22 mouse cellular contexts compared by ENCODE assay signal in the genomic region with DNA sequence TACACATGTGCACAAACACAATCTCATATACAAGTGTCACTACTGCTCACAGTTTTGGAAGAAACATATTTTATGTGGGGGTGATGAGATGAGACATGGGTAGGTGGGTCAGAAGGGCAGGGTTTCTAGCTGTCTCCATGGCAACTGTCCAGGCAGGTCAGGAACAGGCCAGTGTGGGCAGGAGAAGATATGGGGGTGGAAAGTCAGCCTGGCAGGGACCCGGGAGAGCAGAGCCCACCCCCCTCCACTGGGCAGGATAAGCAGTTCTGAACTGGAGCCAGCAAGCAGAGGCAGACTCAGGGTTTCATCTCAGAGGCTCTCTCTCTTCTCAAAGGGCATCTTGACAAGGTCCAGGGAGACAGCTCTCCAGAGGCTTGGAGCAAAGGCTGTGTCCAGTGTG. TPM values are rescaled to one million over a fixed set of nuclear protein-coding genes. Genes with fewer than 3 reads are reported as not detected.
DNase-seq lines count a peak whose midpoint lies in the region; ATAC-seq and TF ChIP-seq lines count a peak whose summit lies in the region.
"Had no signal": no experiment of that assay in that cellular context is flagged by ENCODE, and none has a peak within 500 bp of the region (broad histone marks: within the 10 kb centered on the region; RNA-seq: fewer than 3 reads in every experiment).

No protein-coding gene starts in this region.

- H3K27ac ChIP-seq in hindbrain, embryonic 13.5 days, result no peak overlapping the region
- H3K27ac ChIP-seq in hindbrain, embryonic 11.5 days (ENCODE audit: low read depth, low read length), result no peak overlapping the region
- no peak overlapping the region for H3K27ac ChIP-seq in midbrain, embryonic 15.5 days
- no peak overlapping the region for H3K27ac ChIP-seq in midbrain, postnatal 0 days (ENCODE audit: low read depth, low read length)
- no peak overlapping the region for H3K27ac ChIP-seq in limb, embryonic 10.5 days
- H3K27ac ChIP-seq: forebrain, embryonic 13.5 days; heart, adult 2 months; heart, embryonic 15.5 days; hindbrain, postnatal 0 days had no signal

- H3K9ac ChIP-seq in hindbrain, embryonic 13.5 days, result peak overlapping the region; percentile 43
- no peak overlapping the region for H3K9ac ChIP-seq in hindbrain, embryonic 11.5 days (ENCODE audit: low read depth, low read length)
- H3K9ac ChIP-seq in midbrain, embryonic 15.5 days, result no peak overlapping the region
- H3K9ac ChIP-seq in midbrain, postnatal 0 days (replicated peaks; ENCODE audit: low read length, poor library complexity, severe bottlenecking), result no peak overlapping the region
- H3K9ac ChIP-seq: forebrain, postnatal 0 days; heart, embryonic 15.5 days had no signal

- peak; percentile 47 for DNase-seq in cerebellum, adult 11-12 months
- DNase-seq in cerebellum, postnatal 4 days (ENCODE audit: low spot score in 2 of 2), result no peak
- no peak for DNase-seq in hindbrain, embryonic 11.5 days (ENCODE audit: low spot score)
- DNase-seq in midbrain, postnatal 0 days (ENCODE audit: low spot score), result no peak
- DNase-seq in limb, embryonic 10.5 days (ENCODE audit: low spot score), result no peak
- DNase-seq: adrenal gland, postnatal 14 days; cerebellum, adult 9-10 months; forebrain, postnatal 0 days; gastrocnemius, postnatal 14 days; heart, adult 2 months; heart, postnatal 14 days had no signal

- peaks cover 46% of the 10 kb centered on the region for H3K27me3 ChIP-seq in hindbrain, embryonic 13.5 days
- H3K27me3 ChIP-seq in hindbrain, embryonic 11.5 days (ENCODE audit: control insufficient read depth, insufficient read depth, low read length), result peaks cover 21% of the 10 kb centered on the region
- no peaks in the 10 kb centered on the region for H3K27me3 ChIP-seq in midbrain, embryonic 15.5 days (replicated peaks)
- H3K27me3 ChIP-seq in midbrain, postnatal 0 days (ENCODE audit: insufficient read depth, low read length), result no peaks in the 10 kb centered on the region
- peaks cover 97% of the 10 kb centered on the region for H3K27me3 ChIP-seq in limb, embryonic 10.5 days (ENCODE audit: low read depth, poor library complexity, severe bottlenecking)

- no peaks in the 10 kb centered on the region for H3K9me3 ChIP-seq in hindbrain, embryonic 13.5 days
- no peaks in the 10 kb centered on the region for H3K9me3 ChIP-seq in hindbrain, embryonic 11.5 days (ENCODE audit: control insufficient read depth, low read length)
- H3K9me3 ChIP-seq in midbrain, embryonic 15.5 days, result no peaks in the 10 kb centered on the region
- H3K9me3 ChIP-seq in midbrain, postnatal 0 days (ENCODE audit: low read length), result no peaks in the 10 kb centered on the region
- H3K9me3 ChIP-seq in limb, embryonic 10.5 days (replicated peaks), result no peaks in the 10 kb centered on the region
- H3K9me3 ChIP-seq: forebrain, embryonic 13.5 days; heart, embryonic 15.5 days had no signal

- peaks cover 38% of the 10 kb centered on the region for H3K4me1 ChIP-seq in hindbrain, embryonic 13.5 days (replicated peaks)
- H3K4me1 ChIP-seq in hindbrain, embryonic 11.5 days (replicated peaks; ENCODE audit: control insufficient read depth, insufficient read depth, low read length), result no peaks in the 10 kb centered on the region; the same call in none of the 2 replicates
- H3K4me1 ChIP-seq in midbrain, embryonic 15.5 days, result peaks cover 27% of the 10 kb centered on the region
- peaks cover 7% of the 10 kb centered on the region; the same call in 1 of the 2 replicates for H3K4me1 ChIP-seq in midbrain, postnatal 0 days (ENCODE audit: insufficient read depth, low read length)
- peaks cover 24% of the 10 kb centered on the region for H3K4me1 ChIP-seq in limb, embryonic 10.5 days

- no peak overlapping the region for H3K4me2 ChIP-seq in hindbrain, embryonic 13.5 days
- no peak overlapping the region for H3K4me2 ChIP-seq in hindbrain, embryonic 11.5 days (replicated peaks; ENCODE audit: low read depth, low read length)
- no peak overlapping the region for H3K4me2 ChIP-seq in midbrain, embryonic 15.5 days
- no peak overlapping the region for H3K4me2 ChIP-seq in midbrain, postnatal 0 days (ENCODE audit: low read depth, low read length, poor library complexity, severe bottlenecking)
- H3K4me2 ChIP-seq: heart, embryonic 11.5 days; heart, embryonic 15.5 days had no signal

- H3K4me3 ChIP-seq in hindbrain, embryonic 13.5 days, result no peak overlapping the region
- H3K4me3 ChIP-seq in hindbrain, embryonic 11.5 days (ENCODE audit: low read depth, low read length), result no peak overlapping the region
- 0 out of 2 replicates have a peak overlapping the region, but pooled peaks have one; percentile 1 for H3K4me3 ChIP-seq in midbrain, embryonic 15.5 days
- H3K4me3 ChIP-seq in midbrain, postnatal 0 days (ENCODE audit: low read depth, low read length), result no peak overlapping the region
- H3K4me3 ChIP-seq in limb, embryonic 10.5 days, result no peak overlapping the region
- H3K4me3 ChIP-seq: heart, adult 2 months; heart, embryonic 15.5 days had no signal

- TF ChIP-seq CTCF in midbrain, postnatal 0 days (IDR thresholded peaks at IDR 0.05), result no peak

- no peak for ATAC-seq in hindbrain, embryonic 13.5 days (ENCODE audit: low FRiP score)
- ATAC-seq in hindbrain, embryonic 11.5 days (ENCODE audit: low FRiP score), result no peak
- no peak for ATAC-seq in midbrain, embryonic 15.5 days (replicated peaks)
- ATAC-seq in midbrain, postnatal 0 days (ENCODE audit: low FRiP score), result no peak
- ATAC-seq: activated CD4-positive, CD25-positive, alpha-beta regulatory T cell, adult 4 months; hindbrain, postnatal 0 days; Patski had no signal

- peaks cover 10% of the 10 kb centered on the region; the same call in 1 of the 2 replicates for H3K36me3 ChIP-seq in hindbrain, embryonic 13.5 days
- H3K36me3 ChIP-seq in hindbrain, embryonic 11.5 days (ENCODE audit: control insufficient read depth, insufficient read depth, low read length), result no peaks in the 10 kb centered on the region
- no peaks in the 10 kb centered on the region for H3K36me3 ChIP-seq in midbrain, embryonic 15.5 days (replicated peaks)
- H3K36me3 ChIP-seq in midbrain, postnatal 0 days (ENCODE audit: insufficient read depth, low read length), result 0 out of 2 replicates have a peak, but pooled peaks cover 4% of the 10 kb centered on the region
- H3K36me3 ChIP-seq in limb, embryonic 10.5 days, result no peaks in the 10 kb centered on the region
- H3K36me3 ChIP-seq: heart, embryonic 15.5 days had no signal

- WGBS in hindbrain, embryonic 13.5 days, result 17% methylated on average over 1 of the region's 1 CpGs
- 13% methylated on average over 1 of the region's 1 CpGs for WGBS in hindbrain, embryonic 11.5 days
- WGBS in midbrain, embryonic 15.5 days, result 10% methylated on average over 1 of the region's 1 CpGs
- 22% methylated on average over 1 of the region's 1 CpGs for whole genome bisulfite sequencing in midbrain, postnatal 0 days
- 10% methylated on average over 1 of the region's 1 CpGs for WGBS in limb, embryonic 10.5 days

RNA-seq across cellular contexts. Expression of a gene that starts 6.9 kb away (rescaled TPM):
- 10.9 and 11.6 TPM in 2 replicates for polyA plus RNA-seq in hindbrain, embryonic 13.5 days (2015; fragmentation: Nextera tagmentation; extraction: Ambion mirVana)
- 2.9 and 4.1 TPM in 2 replicates for polyA plus RNA-seq in hindbrain, embryonic 11.5 days (2014; fragmentation: Nextera tagmentation; extraction: Ambion mirVana)
- 15.3 and 16.6 TPM in 2 replicates for polyA plus RNA-seq in midbrain, embryonic 15.5 days (2015; fragmentation: Nextera tagmentation; extraction: Ambion mirVana)
- total RNA-seq in midbrain, postnatal 0 days (2014; rRNA removed), result 51.4 and 68.5 TPM in 2 replicates
- polyA plus RNA-seq in midbrain, postnatal 0 days (2015; fragmentation: Nextera tagmentation; extraction: Ambion mirVana), result 9.3 and 10.1 TPM in 2 replicates
- 0.16 and 0.18 TPM in 2 replicates for polyA plus RNA-seq in limb, embryonic 10.5 days (2016; fragmentation: Nextera tagmentation; extraction: Ambion mirVana)
- total RNA-seq: gastrocnemius, adult 18-20 months; gastrocnemius, postnatal 14 days; MEL had no signal
- polyA plus RNA-seq: C2C12 had no signal

RNA-seq across cellular contexts. Expression of a gene that starts 25.2 kb away (rescaled TPM):
- 252 and 267 TPM in 2 replicates for polyA plus RNA-seq in hindbrain, embryonic 13.5 days (2015; fragmentation: Nextera tagmentation; extraction: Ambion mirVana)
- polyA plus RNA-seq in hindbrain, embryonic 11.5 days (2014; fragmentation: Nextera tagmentation; extraction: Ambion mirVana), result 400 and 452 TPM in 2 replicates
- 265 and 288 TPM in 2 replicates for polyA plus RNA-seq in midbrain, embryonic 15.5 days (2015; fragmentation: Nextera tagmentation; extraction: Ambion mirVana)
- total RNA-seq in midbrain, postnatal 0 days (2014; rRNA removed), result 264 and 276 TPM in 2 replicates
- polyA plus RNA-seq in midbrain, postnatal 0 days (2015; fragmentation: Nextera tagmentation; extraction: Ambion mirVana), result 207 and 210 TPM in 2 replicates
- 500 and 550 TPM in 2 replicates for polyA plus RNA-seq in limb, embryonic 10.5 days (2016; fragmentation: Nextera tagmentation; extraction: Ambion mirVana)

RNA-seq across cellular contexts. Expression of a gene that starts 32.4 kb away (rescaled TPM):
- 3.9 and 4.9 TPM in 2 replicates for polyA plus RNA-seq in hindbrain, embryonic 13.5 days (2015; fragmentation: Nextera tagmentation; extraction: Ambion mirVana)
- polyA plus RNA-seq in hindbrain, embryonic 11.5 days (2014; fragmentation: Nextera tagmentation; extraction: Ambion mirVana), result 2.5 and 2.9 TPM in 2 replicates
- 3.1 and 4.6 TPM in 2 replicates for polyA plus RNA-seq in midbrain, embryonic 15.5 days (2015; fragmentation: Nextera tagmentation; extraction: Ambion mirVana)
- 1.0 and 2.0 TPM in 2 replicates for total RNA-seq in midbrain, postnatal 0 days (2014; rRNA removed)
- 3.7 and 5.8 TPM in 2 replicates for polyA plus RNA-seq in midbrain, postnatal 0 days (2015; fragmentation: Nextera tagmentation; extraction: Ambion mirVana)
- 2.6 and 3.1 TPM in 2 replicates for polyA plus RNA-seq in limb, embryonic 10.5 days (2016; fragmentation: Nextera tagmentation; extraction: Ambion mirVana)

RNA-seq across cellular contexts. Expression of a gene that starts 39.3 kb away (rescaled TPM):
- 0.75 and 0.78 TPM in 2 replicates for polyA plus RNA-seq in hindbrain, embryonic 13.5 days (2015; fragmentation: Nextera tagmentation; extraction: Ambion mirVana)
- 1.1 TPM in 2 replicates for polyA plus RNA-seq in hindbrain, embryonic 11.5 days (2014; fragmentation: Nextera tagmentation; extraction: Ambion mirVana)
- polyA plus RNA-seq in midbrain, embryonic 15.5 days (2015; fragmentation: Nextera tagmentation; extraction: Ambion mirVana), result 0.54 and 0.57 TPM in 2 replicates
- 5.8 and 7.7 TPM in 2 replicates for total RNA-seq in midbrain, postnatal 0 days (2014; rRNA removed)
- 0.38 and 0.52 TPM in 2 replicates for polyA plus RNA-seq in midbrain, postnatal 0 days (2015; fragmentation: Nextera tagmentation; extraction: Ambion mirVana)
- polyA plus RNA-seq in limb, embryonic 10.5 days (2016; fragmentation: Nextera tagmentation; extraction: Ambion mirVana), result 0.46 and 0.64 TPM in 2 replicates

RNA-seq across cellular contexts. Expression of a gene that starts 45.0 kb away (rescaled TPM):
- 239 and 250 TPM in 2 replicates for polyA plus RNA-seq in hindbrain, embryonic 13.5 days (2015; fragmentation: Nextera tagmentation; extraction: Ambion mirVana)
- polyA plus RNA-seq in hindbrain, embryonic 11.5 days (2014; fragmentation: Nextera tagmentation; extraction: Ambion mirVana), result 186 and 191 TPM in 2 replicates
- polyA plus RNA-seq in midbrain, embryonic 15.5 days (2015; fragmentation: Nextera tagmentation; extraction: Ambion mirVana), result 186 and 187 TPM in 2 replicates
- 131 and 177 TPM in 2 replicates for total RNA-seq in midbrain, postnatal 0 days (2014; rRNA removed)
- polyA plus RNA-seq in midbrain, postnatal 0 days (2015; fragmentation: Nextera tagmentation; extraction: Ambion mirVana), result 289 TPM in 2 replicates
- polyA plus RNA-seq in limb, embryonic 10.5 days (2016; fragmentation: Nextera tagmentation; extraction: Ambion mirVana), result 396 and 427 TPM in 2 replicates
